Mouse (Mus musculus) layer of hippocampus, adult 18-20 months (tissue): ENCODE data around the gene Slc30a5. TPM values are rescaled to one million over a fixed set of nuclear protein-coding genes. Genes with fewer than 3 reads are reported as not detected.
A peak's percentile ranks its signal among the peaks of the same experiment; 100 is the strongest.
"Not testable (repeated sequence)": the region's sequence is repeated elsewhere in the genome, so short reads cannot be mapped to it uniquely, and the experiment has no call there.

ENCODE experiments used
- DNase-seq, 2 experiments: peaks; one replicate each; pipeline ENCODE4 v3.0.0; 2022; ENCODE audit warnings: low spot score in 2 of 2
- long read RNA-seq: library from polyadenylated mRNA; stranded (forward); transcript quantifications from one replicate; pipeline ENCODE4 v2.0.0, GENCODE M21; 2021
- total RNA-seq, 2 experiments: library from RNA; stranded (reverse); gene quantifications; 2 replicates each; pipeline ENCODE4 v1.2.3; 2021

Gene Slc30a5
- total RNA-seq, result 10 to 100 TPM; 36.6 to 36.8 TPM
- long read RNA-seq, transcript Slc30a5-201 (16 exons, 3,179 nt), result major isoform, 44 of 58 reads
- long read RNA-seq, partial matches to known transcripts, result 1 of 58 reads
- long read RNA-seq, other reads (novel, unspliced or antisense), result 13 of 58 reads

DNA sequence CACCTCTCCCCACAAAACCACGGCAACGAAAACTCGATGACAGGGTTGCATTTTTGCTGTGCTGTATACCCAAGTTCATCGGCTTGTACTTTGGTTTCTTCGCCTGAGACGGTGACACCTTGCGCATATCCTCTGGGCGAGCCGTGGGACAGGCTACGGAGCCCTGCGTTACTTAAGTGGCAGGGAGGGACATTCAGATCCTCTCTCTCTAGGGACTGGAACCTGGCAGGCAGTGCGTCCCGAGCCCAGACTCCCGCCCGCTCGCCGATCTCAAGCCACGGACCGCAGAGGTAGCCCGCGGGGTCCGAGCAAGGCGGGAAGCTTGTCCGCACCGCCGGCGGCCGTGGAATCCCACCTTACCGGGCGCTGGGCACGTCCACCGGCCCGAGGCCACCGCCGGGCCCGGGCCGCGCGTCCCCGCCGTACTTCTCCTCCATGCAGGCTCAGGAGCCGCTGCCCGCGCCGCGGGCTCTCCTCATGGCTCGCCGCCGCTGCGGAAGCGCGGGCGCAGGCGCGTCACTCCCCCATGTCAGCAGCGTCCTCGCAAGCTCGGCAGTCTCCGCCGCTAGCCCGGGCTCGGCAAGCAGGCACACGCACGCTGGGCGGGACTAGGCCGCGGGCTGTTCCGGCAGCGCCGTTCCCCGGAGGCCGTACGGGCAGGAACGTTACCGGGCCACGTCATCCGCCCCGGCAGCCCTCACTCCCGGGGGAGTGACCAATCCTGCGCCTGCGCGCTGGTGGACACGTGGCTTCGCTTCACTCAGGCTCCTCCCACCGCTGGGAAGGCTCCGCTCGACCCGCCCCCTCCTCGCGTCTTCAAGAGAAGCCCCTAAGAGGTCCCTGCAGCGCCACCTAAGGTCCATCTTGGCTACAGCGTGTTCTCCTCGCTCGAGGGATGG lies at the start of gene Slc30a5:
Gene Slc30a5 (minus strand): TSS at position 687 of the 899 bp plus-strand sequence.
- DNase-seq, result peak; percentile 97 to 99

DNA sequence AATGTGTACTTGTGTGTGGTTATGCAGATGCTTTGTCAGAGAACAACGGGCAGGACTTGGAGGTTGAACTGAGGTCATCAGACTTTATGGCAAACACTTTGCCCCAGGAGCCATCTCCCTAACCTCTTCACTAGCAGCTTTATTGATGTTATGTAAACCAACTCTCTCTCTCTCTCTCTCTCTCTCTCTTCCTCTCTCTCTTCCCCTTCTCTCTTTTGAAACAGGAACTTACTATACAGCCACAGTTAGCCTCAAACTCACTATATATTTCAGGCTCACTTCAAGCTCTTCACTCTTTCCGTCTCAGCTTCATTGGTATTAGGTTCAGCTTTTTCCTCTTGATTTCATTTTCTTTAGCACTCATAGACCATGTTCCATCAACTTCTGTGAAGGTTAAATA lies 48.7 kb upstream of the Slc30a5 start:
- DNase-seq, result no peak

DNA sequence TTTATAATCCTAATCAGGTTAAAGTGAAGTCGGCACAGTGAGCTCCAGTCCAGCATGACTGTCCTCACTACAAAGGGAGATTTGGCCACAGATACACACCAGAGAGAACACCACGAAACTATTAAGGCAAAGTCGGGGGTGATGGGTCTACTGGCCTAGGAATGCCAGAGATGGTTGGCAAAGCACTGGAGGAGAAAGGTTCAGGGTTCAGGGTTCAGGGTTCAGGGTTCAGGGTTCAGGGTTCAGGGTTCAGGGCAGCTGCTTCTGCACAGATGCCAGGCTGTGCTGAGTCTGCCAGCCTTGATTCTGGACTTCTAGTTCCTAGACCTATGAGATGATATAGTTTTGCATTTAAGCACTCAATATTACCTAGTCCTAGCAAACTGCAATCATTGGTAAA lies 46.6 kb upstream of the Slc30a5 start:
- DNase-seq, result no peak

DNA sequence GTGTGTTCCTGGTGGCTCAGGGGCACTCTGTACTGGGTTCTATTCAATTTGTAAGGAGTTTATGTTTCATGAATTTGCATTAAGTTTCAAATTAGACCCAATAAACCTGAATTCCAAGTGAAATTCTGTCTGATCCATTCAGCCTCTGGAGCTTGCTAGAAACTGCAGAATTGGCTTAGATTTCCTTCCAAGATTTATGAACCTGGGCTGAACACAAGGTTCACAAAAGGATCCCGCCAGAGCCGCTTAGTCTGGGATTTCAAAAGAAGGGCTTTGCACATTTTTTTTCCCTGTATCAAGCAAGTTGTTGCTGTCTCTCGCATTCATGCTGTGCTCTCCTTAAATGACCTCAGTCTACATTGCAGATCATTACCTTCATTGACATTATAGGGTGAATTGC lies 46.1 kb upstream of the Slc30a5 start:
- no peak for DNase-seq

DNA sequence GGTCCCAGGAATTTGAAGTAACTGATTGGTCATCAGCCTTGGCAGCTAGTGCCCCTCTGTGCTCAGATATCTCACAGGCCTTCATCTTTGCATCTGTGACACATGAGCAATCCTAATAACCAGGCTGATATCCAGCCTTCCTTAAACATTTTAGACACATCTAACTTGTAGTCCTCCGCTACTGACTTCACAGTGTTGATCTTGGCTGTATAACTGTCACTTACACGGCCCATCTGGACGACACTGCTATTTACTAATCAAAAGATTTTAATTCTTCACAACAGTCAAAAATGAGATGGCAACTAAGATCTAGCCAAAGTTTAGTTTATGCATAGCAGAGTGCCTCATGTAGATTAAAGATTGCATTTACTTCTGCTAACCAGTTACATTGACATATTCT lies 45.0 kb upstream of the Slc30a5 start:
- no peak for DNase-seq

DNA sequence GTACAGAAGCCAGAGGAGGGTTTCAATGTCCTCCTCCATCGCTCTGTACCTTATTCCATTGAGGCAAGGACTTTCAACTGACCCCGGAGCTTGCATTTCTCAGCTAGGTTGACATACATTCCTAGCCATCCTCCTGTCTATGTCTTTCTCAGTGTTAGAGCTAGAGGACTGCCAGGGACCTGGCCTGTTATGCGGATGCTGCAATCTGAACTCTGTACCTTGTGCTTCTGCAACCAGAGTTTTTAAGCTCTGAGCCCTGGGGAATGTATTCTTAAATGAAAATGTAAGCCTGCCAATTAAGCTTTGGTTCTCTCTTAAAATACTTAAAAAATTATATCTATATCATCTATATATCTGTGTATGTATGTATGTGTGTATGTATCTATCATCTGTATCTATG lies 44.5 kb upstream of the Slc30a5 start:
- no peak for DNase-seq

DNA sequence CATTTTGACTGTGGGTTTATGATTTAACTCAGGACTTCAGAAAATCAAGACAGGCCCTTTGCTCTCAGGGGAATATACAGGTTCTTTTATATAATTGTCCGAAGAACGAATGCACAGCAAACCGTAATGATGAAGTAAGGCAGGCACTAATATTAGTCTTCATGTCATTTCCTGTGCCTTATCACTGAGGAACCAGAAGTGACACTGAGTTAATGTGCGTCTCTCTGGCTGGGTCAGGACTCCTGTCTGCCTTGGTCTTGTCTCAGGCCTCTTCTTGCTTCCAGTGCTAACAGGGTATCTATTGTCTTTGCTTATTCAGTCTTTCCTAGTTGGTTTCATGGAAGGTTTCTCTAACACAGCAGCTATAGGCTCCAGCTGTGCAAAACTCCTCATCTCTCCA lies 41.9 kb upstream of the Slc30a5 start:
- no peak for DNase-seq

DNA sequence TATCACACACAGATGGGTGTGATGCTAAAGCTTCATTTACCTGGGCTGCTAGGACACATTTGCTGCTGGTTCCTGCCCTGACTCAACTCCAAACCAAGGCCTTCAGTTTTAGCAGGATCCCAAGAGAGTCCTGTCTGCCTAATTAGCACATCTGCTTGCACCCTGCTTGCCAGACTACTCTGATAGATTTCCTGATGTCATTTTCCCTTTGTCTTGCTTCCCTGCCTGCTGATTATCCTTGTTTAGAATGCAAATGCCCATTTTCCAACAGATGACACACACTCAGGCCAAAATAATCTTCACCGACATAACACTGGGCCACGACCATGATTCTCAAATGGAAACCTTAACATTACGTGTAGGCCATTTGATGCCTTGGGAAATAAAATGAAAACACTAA lies 41.4 kb upstream of the Slc30a5 start:
- DNase-seq, result no peak

DNA sequence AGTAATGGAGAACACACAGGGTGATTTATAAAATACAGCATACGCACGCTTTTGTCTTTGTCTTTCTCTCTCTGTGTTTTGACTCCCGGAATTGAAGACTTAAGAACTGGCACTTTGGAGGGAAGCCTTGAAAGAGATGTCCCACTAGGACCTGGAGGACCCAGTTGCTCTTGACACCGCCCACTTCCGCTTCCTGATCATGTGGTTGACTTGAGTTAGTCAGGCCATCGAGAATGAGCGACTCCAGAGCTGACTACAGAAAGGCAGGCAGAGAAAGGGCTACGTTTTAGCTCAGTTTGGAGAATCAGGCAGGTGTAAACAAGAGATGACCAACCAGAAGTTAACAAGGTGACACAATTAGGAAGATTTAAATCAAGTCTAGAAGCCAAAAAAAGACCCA lies 40.3 kb upstream of the Slc30a5 start:
- no peak for DNase-seq

DNA sequence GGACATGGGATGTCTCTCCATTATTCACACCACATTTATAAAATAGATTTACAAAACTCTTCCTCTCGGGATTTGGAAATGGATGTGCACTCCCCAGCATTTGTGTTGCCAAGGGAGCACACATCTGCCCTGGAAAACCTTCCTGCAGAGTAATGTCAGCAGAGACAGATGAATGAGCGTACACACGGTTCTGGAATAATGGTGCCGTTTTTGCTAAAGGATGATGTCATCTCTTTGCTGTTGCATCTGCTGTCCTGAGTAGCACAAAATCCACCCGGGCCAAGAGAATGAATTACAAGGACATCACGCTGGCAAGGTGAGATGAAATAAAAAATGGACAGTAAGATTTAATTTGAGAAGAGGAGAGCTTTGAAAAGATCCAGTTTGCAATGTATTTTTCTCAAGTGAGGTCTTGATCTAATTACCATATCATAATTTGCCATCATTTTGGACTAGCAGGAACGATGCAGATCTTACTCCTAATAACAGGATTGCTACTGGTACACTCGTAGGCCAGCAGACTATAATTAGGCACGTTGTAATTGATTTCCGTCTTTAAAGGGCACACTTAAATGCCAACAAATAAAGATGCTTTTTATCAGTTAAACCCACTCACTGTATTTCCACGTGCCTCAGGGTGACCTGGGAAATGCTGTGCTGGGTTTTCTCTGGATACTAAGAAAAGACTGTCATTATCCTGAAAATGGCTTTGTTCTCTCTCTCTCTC lies 38.4 kb upstream of the Slc30a5 start:
- DNase-seq, result peak in 1 of 2 experiments; percentile 44

DNA sequence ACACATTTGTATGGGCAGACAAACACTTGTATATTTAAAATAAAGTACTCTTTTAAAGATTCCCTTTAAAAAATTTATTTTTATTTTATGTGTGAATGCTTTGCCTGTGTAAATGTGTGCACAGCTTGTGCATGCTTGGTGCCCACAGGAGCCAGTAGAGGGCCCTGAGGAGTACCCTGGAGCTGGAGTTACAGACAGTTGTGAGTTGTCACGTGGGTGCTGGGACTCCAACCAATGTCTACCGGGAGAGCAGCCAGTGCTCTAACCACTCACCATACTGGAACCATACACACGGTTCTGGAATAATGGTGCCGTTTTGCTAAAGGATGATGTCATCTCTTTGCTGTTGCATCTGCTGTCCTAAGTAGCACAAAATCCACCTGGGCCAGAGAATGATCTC lies 36.6 kb upstream of the Slc30a5 start:
- DNase-seq, result no peak

DNA sequence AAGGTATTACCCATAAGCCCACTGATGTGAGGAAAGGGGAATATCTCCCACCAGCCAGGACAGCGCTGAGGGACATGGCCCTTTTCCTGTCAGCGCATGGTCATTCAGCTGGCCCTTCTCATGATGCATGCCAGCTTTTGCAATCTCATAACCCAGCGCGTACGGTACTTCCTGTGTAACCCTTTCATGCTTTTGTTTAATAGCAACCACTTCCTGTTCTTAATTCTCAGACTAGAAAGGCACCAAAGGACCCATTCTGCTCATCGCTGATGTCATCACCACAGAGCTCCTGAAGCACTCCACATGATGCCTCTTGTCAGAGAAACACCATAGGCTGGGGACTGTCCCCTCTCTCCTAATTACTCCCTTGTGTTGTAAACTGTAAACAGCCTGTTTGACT lies 33.1 kb upstream of the Slc30a5 start:
- DNase-seq, result no peak

DNA sequence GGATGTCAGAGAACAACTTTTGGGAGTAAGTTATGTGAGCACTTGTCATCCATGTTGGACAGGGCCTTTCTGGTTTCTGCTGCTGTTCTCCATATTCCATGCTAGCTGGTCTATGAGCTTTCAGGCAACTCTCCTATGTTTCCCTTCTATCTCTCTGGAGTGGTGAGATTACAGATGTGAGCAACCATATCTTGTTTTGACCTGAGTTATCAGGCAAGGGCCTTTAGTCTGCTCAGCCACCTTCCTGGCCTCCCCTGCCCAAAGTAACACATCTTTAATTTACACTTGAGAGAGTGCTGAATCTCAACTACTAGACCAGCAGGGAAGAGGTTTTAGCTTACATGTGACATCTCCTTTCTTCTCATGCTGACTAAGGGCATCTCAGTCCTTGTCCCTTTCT lies 32.5 kb upstream of the Slc30a5 start:
- no peak for DNase-seq

DNA sequence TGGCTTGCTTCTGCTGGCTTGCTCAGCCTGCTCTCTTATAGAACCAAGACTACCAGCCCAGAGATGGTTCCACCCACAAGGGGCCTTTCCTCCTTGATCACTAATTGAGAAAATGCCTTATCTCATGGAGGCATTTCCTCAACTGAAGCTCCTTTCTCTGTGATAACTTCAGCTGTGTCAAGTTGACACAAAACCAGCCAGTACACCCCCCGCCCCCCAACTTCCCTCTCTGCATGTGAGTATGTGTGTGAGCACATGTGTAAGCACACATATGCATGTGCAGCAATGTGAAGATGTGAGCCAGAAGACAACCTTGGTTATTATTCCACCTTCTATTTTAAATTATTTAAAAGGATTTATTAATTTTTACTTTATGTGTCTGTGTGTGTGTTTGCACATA lies 30.7 kb upstream of the Slc30a5 start:
- DNase-seq, result not testable (repeated sequence)

DNA sequence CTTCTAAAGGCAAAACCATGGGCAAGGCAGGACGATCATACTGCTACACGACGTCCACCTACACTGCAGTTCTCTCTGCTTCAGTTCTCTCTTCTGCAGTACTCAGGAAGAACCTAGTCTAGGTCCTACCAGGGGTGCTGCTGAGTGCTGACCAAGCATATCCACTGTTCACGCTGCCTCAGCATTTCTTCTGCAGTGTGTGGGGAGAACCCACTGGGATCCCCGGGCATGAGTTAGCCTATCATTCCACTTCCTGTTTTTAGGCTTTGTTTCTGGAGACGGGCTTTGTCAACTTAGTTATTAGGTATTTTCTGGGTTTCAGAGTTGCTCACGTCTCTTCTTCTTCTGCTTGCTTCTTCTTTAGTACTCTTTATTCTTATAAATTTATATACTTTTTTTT lies 25.9 kb upstream of the Slc30a5 start:
- no peak for DNase-seq

DNA sequence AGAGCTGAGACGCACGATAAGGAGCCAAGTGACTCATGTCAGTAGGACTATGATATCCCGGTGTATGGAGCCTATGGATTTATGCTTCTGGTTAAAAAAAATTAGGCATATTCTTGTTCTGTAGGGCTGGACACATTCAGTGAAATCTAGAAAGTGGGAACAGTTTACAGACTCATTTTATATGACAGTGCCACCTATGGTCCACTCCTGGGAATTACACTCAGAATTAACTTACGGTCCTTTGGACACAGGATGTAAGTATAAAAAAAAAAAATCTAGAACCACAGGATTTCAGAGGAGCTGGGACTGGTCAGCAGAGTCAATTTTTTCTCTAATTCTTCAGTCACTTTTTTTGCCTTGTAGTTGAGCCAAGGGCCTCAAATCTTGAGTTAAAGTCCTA lies 20.9 kb upstream of the Slc30a5 start:
- peak in 1 of 2 experiments; percentile 34 for DNase-seq

DNA sequence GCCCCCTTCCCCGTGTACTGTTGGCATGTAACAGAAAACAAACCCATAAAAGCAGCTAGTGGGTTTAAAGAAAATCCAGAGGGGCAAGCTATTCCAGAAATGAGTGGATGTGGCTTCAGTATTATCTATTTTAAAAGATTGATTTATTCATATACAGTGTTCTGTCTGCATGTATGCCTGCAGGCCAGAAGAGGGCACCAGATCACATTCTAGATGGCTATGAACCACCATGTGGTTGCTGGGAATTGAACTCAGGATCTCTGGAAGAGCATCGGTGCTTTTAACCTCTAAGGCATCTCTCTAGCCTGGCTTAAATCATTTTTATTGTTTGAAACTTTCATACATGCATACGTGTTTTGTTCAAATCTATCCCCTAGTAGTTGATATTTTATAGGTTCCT lies 19.9 kb upstream of the Slc30a5 start:
- no peak for DNase-seq

DNA sequence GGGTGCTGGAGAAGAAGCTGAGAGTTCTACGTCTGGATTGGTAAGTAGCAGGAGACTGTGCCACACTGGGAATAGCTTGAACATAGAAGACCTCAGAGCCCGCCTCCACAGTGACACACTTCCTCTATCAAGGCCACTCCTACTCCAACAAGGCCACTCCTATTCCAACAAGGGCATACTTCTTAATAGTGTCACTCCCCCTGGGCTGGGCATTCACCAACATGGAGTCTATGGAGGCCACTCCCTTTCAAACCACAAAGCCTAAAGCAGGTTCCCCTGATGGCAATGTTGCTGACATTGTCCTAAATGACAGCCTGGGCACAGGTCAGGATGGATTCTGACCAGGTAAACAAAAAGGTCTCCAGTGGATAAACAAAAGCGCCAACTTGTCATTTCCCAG lies 15.9 kb upstream of the Slc30a5 start:
- DNase-seq, result no peak

DNA sequence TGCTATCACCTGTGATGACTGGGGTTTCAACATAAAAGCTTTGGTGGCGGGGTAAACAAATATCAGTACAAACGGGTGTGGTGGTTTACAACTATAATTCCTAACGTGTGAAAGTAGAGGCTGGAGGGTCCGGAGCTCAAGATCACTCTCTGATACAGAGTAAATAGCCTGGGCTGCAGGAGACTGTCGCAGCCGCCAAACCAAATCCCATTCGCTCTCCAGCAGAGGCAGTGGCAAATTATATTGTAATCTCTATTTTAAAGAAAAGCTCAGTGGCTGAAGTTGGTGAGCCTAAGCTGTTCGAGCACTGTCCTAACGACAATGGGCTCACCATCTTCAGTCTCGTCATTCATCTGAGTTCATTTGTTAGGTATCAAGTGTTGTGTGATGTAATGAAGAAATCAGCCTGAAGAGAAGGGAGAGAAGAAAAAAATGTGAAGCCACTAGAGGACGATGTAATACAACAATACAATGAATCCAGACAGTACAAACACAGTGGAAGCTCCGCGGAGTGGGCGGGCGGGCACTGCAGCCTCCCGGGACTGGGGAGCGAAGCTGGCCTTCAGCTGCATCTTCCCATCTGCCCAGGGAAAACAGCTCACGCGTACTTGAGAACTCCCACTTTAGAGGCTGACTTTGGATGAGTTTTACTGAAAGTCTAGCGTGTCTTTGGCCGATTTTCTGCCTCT lies 13.8 kb upstream of the Slc30a5 start:
- DNase-seq, result peak; percentile 54 to 78

DNA sequence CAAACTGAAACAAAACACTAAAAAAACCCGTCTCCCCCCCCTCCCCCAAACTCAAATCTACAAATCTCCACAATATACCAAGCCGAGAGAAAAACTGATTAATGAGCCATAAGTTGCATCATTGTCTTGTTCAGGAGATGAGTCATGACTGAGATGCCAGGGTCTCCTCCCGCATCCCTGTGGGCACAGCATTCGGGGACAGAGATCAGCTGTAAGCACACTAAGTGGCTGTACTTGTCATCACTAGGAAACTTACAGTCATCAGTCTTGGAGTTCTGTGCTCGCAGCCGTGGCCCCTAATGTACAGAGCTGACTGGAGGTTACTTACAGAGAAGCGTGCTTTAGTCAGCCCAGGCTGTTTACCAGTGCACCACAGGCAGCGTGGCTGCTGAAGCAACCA lies 13.0 kb upstream of the Slc30a5 start:
- DNase-seq, result no peak

DNA sequence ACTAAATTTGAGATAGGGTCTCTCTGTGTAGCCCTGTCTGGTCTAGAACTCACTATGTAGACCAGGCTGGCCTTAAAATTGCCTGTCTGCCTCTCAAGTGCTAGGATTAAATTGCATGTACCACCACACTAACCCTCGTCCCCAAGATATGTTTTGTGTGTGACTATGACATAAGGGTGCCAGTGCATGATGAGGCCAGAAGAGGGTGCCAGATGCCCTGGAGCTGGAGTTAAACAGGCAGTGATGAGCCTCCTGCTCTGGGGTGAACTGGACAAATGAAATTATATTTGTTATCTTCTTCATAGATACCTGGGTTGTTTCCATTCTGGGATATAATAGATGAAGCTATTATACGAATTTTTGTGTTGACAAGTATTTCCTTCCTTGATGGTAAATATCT lies 10.7 kb upstream of the Slc30a5 start:
- no peak for DNase-seq
